Mouse (Mus musculus): ENCODE data around the gene Ank3.

GRCm38 (mm10) chr10:69507719-69508118, 109.1 kb downstream of the Ank3 start:
- TF ChIP-seq CTCF (IDR thresholded peaks at IDR 0.05; ENCODE audit: low read depth, low read length), result no peak
- no peak for TF ChIP-seq POLR2A (IDR thresholded peaks at IDR 0.05; ENCODE audit: extremely low read depth, insufficient read depth, low read length)

All from liver, adult 2 months (tissue).